Mouse (Mus musculus) forebrain, embryonic 14.5 days (tissue): ENCODE results near the gene Art4. TPM values are rescaled to one million over a fixed set of nuclear protein-coding genes. Genes with fewer than 3 reads are reported as not detected.

Source experiments
- ATAC-seq: fragments of 200-750 bp; cut with Nextera tagmentation; 2 replicates; pipeline ENCODE4 v1.8.0; 2017; ENCODE audit warnings: mild to moderate bottlenecking, moderate library complexity
- DNase-seq: peaks from one replicate; pipeline ENCODE4 v3.0.0-alpha.2; 2015; ENCODE audit warnings: low spot score
- H3K27ac ChIP-seq: fragments of 300-500 bp; sonication (generic); 2 replicates; pipeline ENCODE4 v1.5.1; 2014; ENCODE audit warnings: low read depth, mild to moderate bottlenecking, control low read depth, low read length, moderate library complexity
- H3K27me3 ChIP-seq: fragments of 300-500 bp; sonication (generic); replicated peaks from 2 replicates; pipeline ENCODE4 v1.6.1; 2014; ENCODE audit warnings: low read length, control low read depth, mixed read lengths; ENCODE audit not compliant: control insufficient read depth, insufficient read depth
- H3K36me3 ChIP-seq: fragments of 300-500 bp; sonication (generic); 2 replicates; pipeline ENCODE4 v1.6.1; 2014; ENCODE audit warnings: low read length, control low read depth; ENCODE audit not compliant: control insufficient read depth, insufficient read depth
- H3K4me1 ChIP-seq: fragments of 300-500 bp; sonication (generic); 2 replicates; pipeline ENCODE4 v1.6.1; 2014; ENCODE audit warnings: antibody characterized with exemption, low read length, control low read depth; ENCODE audit not compliant: control insufficient read depth, insufficient read depth
- H3K4me2 ChIP-seq: fragments of 300-500 bp; sonication (generic); 2 replicates; pipeline ENCODE4 v1.6.1; 2014; ENCODE audit warnings: mild to moderate bottlenecking, control low read depth, low read length
- H3K4me3 ChIP-seq: fragments of 300-500 bp; sonication (generic); 2 replicates; pipeline ENCODE4 v1.5.1; 2014; ENCODE audit warnings: low read depth, low read length, control low read depth
- H3K9ac ChIP-seq: fragments of 300-500 bp; sonication (generic); 2 replicates; pipeline ENCODE4 v1.6.1; 2014; ENCODE audit warnings: mild to moderate bottlenecking, low read length, control low read depth, moderate library complexity
- H3K9me3 ChIP-seq: fragments of 300-500 bp; sonication (generic); replicated peaks from 2 replicates; pipeline ENCODE4 v1.6.1; 2016; ENCODE audit warnings: low read length, control low read depth, mixed read lengths; ENCODE audit not compliant: control insufficient read depth
- WGBS: fragments of 180-500 bp; shearing (Covaris S2); extraction: QIAGEN DNeasy Blood & Tissue Kit; methylation state at CpG from one replicate; pipeline ENCODE4 v1.1.7; 2014; 5-methylcytosine and 5-hydroxymethylcytosine counted together
- polyA plus RNA-seq: library from polyadenylated mRNA; unstranded; fragments of >200 nt; fragmentation: Nextera tagmentation; extraction: Ambion mirVana; gene quantifications from 2 replicates; pipeline ENCODE4 v1.2.1, GENCODE M21; 2014

The Art4 gene
- polyA plus RNA-seq, 1 experiment from 2014 or later, result not detected

GRCm38 (mm10) chr6:136881678-136882077 lies 24.1 kb upstream of the Art4 start:
- no peak overlapping the region for H3K4me2 ChIP-seq
- no peaks in the 10 kb centered on the region for H3K4me1 ChIP-seq
- no peak for DNase-seq
- WGBS, result 84% methylated on average over 8 of the region's 8 CpGs
- H3K27ac ChIP-seq, result no peak overlapping the region
- no peaks in the 10 kb centered on the region for H3K27me3 ChIP-seq
- H3K36me3 ChIP-seq, result no peaks in the 10 kb centered on the region
- no peaks in the 10 kb centered on the region for H3K9me3 ChIP-seq
- no peak overlapping the region for H3K4me3 ChIP-seq
- ATAC-seq, result no peak
- H3K9ac ChIP-seq, result no peak overlapping the region

GRCm38 (mm10) chr6:136875670-136876069 lies 18.1 kb upstream of the Art4 start, which contains the start of gene Mgp:
Gene Mgp (minus strand): TSS chr6:136875823.
- Histone ChIP-seq H3K4me2 (no peak within 1 kb of the TSS), H3K9me3 (no peaks in the 10 kb centered on the region), H3K36me3 (no peaks in the 10 kb centered on the region), H3K27ac (no peak within 1 kb of the TSS), H3K27me3 (no peaks in the 10 kb centered on the region), H3K4me3 (no peak within 1 kb of the TSS), H3K9ac (no peak within 1 kb of the TSS), H3K4me1 (peaks cover 7% of the 10 kb centered on the region; the same call in 1 of the 2 replicates)
- DNase-seq (no peak), ATAC-seq (no peak)
- 65% methylated on average over 9 of the region's 9 CpGs for WGBS

- no peaks in the 10 kb centered on the region for H3K27me3 ChIP-seq
- 18% methylated on average over 8 of the region's 8 CpGs for WGBS
- ATAC-seq (peak; percentile 48; the same call in 1 of the 2 replicates), DNase-seq (peak; percentile 71)
- H3K4me1 ChIP-seq, result peaks cover 7% of the 10 kb centered on the region; the same call in 1 of the 2 replicates
- no peaks in the 10 kb centered on the region for H3K9me3 ChIP-seq
- H3K9ac ChIP-seq, result no peak overlapping the region
- H3K4me2 ChIP-seq, result no peak overlapping the region
- no peak overlapping the region for H3K27ac ChIP-seq
- H3K4me3 ChIP-seq, result no peak overlapping the region
- no peaks in the 10 kb centered on the region for H3K36me3 ChIP-seq
Measured at GRCm38 (mm10) chr6:136874599-136874998, 17.1 kb upstream of the Art4 start.

- Histone ChIP-seq H3K27me3 (no peaks in the 10 kb centered on the region), H3K4me1 (0 out of 2 replicates have a peak, but pooled peaks cover under 1% of the 10 kb centered on the region), H3K27ac (no peak overlapping the region), H3K4me3 (no peak overlapping the region), H3K36me3 (no peaks in the 10 kb centered on the region), H3K9ac (no peak overlapping the region), H3K9me3 (no peaks in the 10 kb centered on the region), H3K4me2 (no peak overlapping the region)
- WGBS, result 82% methylated on average over 5 of the region's 5 CpGs
- ATAC-seq (no peak), DNase-seq (no peak)
Measured at GRCm38 (mm10) chr6:136868921-136869320, 11.4 kb upstream of the Art4 start.

GRCm38 (mm10) chr6:136866150-136866549 lies 8.6 kb upstream of the Art4 start:
- 86% methylated on average over 4 of the region's 4 CpGs for WGBS

GRCm38 (mm10) chr6:136865360-136865759 lies 7.8 kb upstream of the Art4 start:
- no peak overlapping the region for H3K4me3 ChIP-seq
- H3K9me3 ChIP-seq, result no peaks in the 10 kb centered on the region
- H3K9ac ChIP-seq, result no peak overlapping the region
- H3K27me3 ChIP-seq, result no peaks in the 10 kb centered on the region
- WGBS, result 95% methylated on average over 5 of the region's 5 CpGs
- no peak for ATAC-seq
- H3K4me2 ChIP-seq, result no peak overlapping the region
- no peaks in the 10 kb centered on the region for H3K36me3 ChIP-seq
- no peak overlapping the region for H3K27ac ChIP-seq
- H3K4me1 ChIP-seq, result no peaks in the 10 kb centered on the region
- DNase-seq, result no peak

More at GRCm38 (mm10) chr6:136866150-136866549, 8.6 kb upstream of the Art4 start:
- H3K4me3 ChIP-seq, result no peak overlapping the region
- H3K27ac ChIP-seq, result no peak overlapping the region
- no peaks in the 10 kb centered on the region for H3K4me1 ChIP-seq
- ATAC-seq (no peak), DNase-seq (no peak)
- H3K4me2 ChIP-seq, result no peak overlapping the region
- no peaks in the 10 kb centered on the region for H3K27me3 ChIP-seq
- H3K9ac ChIP-seq, result no peak overlapping the region
- no peaks in the 10 kb centered on the region for H3K36me3 ChIP-seq
- H3K9me3 ChIP-seq, result no peaks in the 10 kb centered on the region

GRCm38 (mm10) chr6:136861020-136861419 lies 3.5 kb upstream of the Art4 start:
- no peak overlapping the region for H3K9ac ChIP-seq
- H3K27me3 ChIP-seq, result no peaks in the 10 kb centered on the region
- no peaks in the 10 kb centered on the region for H3K36me3 ChIP-seq
- ATAC-seq, result peak; percentile 69
- 46% methylated on average over 9 of the region's 9 CpGs for WGBS
- no peak overlapping the region for H3K27ac ChIP-seq
- H3K9me3 ChIP-seq, result no peaks in the 10 kb centered on the region
- no peak overlapping the region for H3K4me2 ChIP-seq
- DNase-seq, result peak; percentile 90
- no peaks in the 10 kb centered on the region for H3K4me1 ChIP-seq
- H3K4me3 ChIP-seq, result no peak overlapping the region

GRCm38 (mm10) chr6:136858420-136858819 lies 887 bp upstream of the Art4 start:
- 86% methylated on average over 8 of the region's 8 CpGs for WGBS
- no peak for ATAC-seq
- Histone ChIP-seq H3K4me3 (no peak overlapping the region), H3K4me2 (no peak overlapping the region), H3K9ac (no peak overlapping the region), H3K36me3 (no peaks in the 10 kb centered on the region), H3K27ac (no peak overlapping the region), H3K27me3 (no peaks in the 10 kb centered on the region), H3K4me1 (no peaks in the 10 kb centered on the region), H3K9me3 (no peaks in the 10 kb centered on the region)
- no peak for DNase-seq

- no peaks in the 10 kb centered on the region for H3K4me1 ChIP-seq
- no peak overlapping the region for H3K27ac ChIP-seq
- no peak for ATAC-seq
- no peak overlapping the region for H3K4me3 ChIP-seq
- no peak for DNase-seq
- no peak overlapping the region for H3K4me2 ChIP-seq
- H3K9ac ChIP-seq, result no peak overlapping the region
- no peaks in the 10 kb centered on the region for H3K9me3 ChIP-seq
- WGBS, result 77% methylated on average over 11 of the region's 11 CpGs
- H3K36me3 ChIP-seq, result no peaks in the 10 kb centered on the region
- no peaks in the 10 kb centered on the region for H3K27me3 ChIP-seq
Measured at GRCm38 (mm10) chr6:136857873-136858260, 334 bp upstream of the Art4 start.
